Mouse (Mus musculus) lung, postnatal 0 days (tissue): ENCODE results near the gene Nobox.

ENCODE experiments used
- CTCF ChIP-seq: IDR thresholded peaks from 2 replicates; pipeline ENCODE4 v1.5.1; 2016; ENCODE audit warnings: antibody characterized with exemption, mild to moderate bottlenecking
- EP300 ChIP-seq: IDR thresholded peaks from 2 replicates; pipeline ENCODE4 v1.6.1; 2016; ENCODE audit warnings: antibody characterized with exemption, mild to moderate bottlenecking, control low read depth

- TF ChIP-seq CTCF: no peak
- no peak for TF ChIP-seq EP300
Observed at GRCm38 (mm10) chr6:43265363-43266041, 43.9 kb downstream of the Nobox start, which contains the start of gene Arhgef5.
